Mouse (Mus musculus) testis, postnatal 10 days (tissue): ENCODE results near the gene Sept3.

ENCODE experiments used
- DNase-seq: peaks from one replicate; pipeline ENCODE4 v3.0.0; 2021; ENCODE audit warnings: low spot score

The Sept3 gene

GRCm38 (mm10) chr15:82340414-82341035 lies 65.8 kb downstream of the Sept3 start:
- DNase-seq: peak; percentile 50

- peak; percentile 81 for DNase-seq
These were observed 66.4 kb downstream of the Sept3 start for GRCm38 (mm10) chr15:82341036-82341501.

- DNase-seq: no peak
These were observed 67.2 kb downstream of the Sept3 start for GRCm38 (mm10) chr15:82341675-82342542.

- DNase-seq: no peak
These were observed 67.8 kb downstream of the Sept3 start for GRCm38 (mm10) chr15:82342543-82342935.

GRCm38 (mm10) chr15:82343368-82344287 lies 68.9 kb downstream of the Sept3 start:
- DNase-seq: peak; percentile 50
